Mouse (Mus musculus): ENCODE data around the gene Cdk9. TPM values are rescaled to one million over a fixed set of nuclear protein-coding genes. Genes with fewer than 3 reads are reported as not detected.

The Cdk9 gene
- 10 to 100 TPM; 48.2 to 76.9 TPM for polyA plus RNA-seq (2012; fragmentation: generic; extraction: Trizol)

GRCm38 (mm10) chr2:32712934-32713817, at the start of gene Cdk9:
Gene Cdk9, minus strand, starts transcription at chr2:32713076.

DNA sequence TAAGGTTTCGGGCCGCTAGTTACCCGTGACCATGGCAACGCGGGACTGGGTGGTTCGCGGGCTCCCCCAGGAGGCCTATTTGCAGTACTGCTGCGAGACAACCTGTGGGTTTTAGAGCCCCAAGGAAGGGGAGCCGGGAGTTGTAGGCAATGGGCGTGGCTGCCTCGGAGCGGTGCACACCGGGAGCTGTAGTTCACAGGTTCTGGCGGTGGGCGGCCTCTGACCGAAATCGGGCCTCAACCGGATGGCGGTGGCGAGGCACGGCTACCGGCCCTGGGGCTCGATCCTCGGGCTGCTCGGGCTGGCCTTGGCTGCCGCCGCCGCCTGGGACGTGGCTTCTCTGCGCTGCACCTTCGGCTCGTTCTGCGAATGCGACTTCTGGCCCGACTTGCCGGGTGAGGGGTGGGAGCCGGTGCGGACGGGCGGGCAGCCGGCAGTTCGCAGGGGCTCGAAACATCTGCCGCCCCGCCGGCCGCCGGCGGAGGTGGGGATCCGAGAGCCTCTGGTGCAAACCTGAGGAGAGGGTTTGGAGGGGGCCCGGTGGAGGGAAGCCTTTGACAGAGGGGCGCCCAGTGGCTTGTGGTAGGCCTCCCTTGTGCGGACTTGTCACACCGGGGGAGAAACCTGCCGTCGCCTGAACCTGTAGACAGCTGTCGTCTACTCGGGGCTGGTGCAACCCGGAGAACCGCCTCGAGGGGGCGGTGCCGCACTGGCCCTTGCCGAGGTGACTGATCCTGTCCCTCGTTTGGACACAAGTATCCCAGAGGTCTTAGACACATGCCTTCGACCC, 44.4 kb upstream of the Cdk9 start, which contains the start of gene Tor2a:
Gene Tor2a (plus strand): TSS at position 179 of the 790 bp plus-strand sequence.

GRCm38 (mm10) chr2:32740916-32741272, 28.0 kb upstream of the Cdk9 start, which contains the start of gene 6330409D20Rik:
Gene 6330409D20Rik, minus strand, starts transcription at chr2:32741016.

GRCm38 (mm10) chr2:32720681-32721229, 7.9 kb upstream of the Cdk9 start, which contains the start of gene Sh2d3c:
Gene Sh2d3c, plus strand, starts transcription at chr2:32721055.

GRCm38 (mm10) chr2:32704021-32704421, 8.9 kb downstream of the Cdk9 start, which contains the start of gene Fpgs:
Gene Fpgs, minus strand, starts transcription at chr2:32704145.

Other genes with a start within 250 kb of the Cdk9 start
- 10 to 100 TPM in 1 of 2 experiments, 1 to 10 TPM in 1; 1.3 to 21.5 TPM for gene Fam102a, start 177.7 kb downstream of the Cdk9 start, polyA plus RNA-seq (2012; fragmentation: generic; extraction: Trizol)
- gene Dpm2, start 142.2 kb downstream of the Cdk9 start, polyA plus RNA-seq (2012; fragmentation: generic; extraction: Trizol): 10 to 100 TPM; 67.1 to 95.0 TPM
- gene Pip5kl1, start 138.3 kb downstream of the Cdk9 start, polyA plus RNA-seq (2012; fragmentation: generic; extraction: Trizol): under 1 TPM in 1 of 2 experiments, not detected in 1; 0.11 TPM
- gene 9430097D07Rik, start 137.4 kb downstream of the Cdk9 start, polyA plus RNA-seq (2012; fragmentation: generic; extraction: Trizol): under 1 TPM; 0.04 to 0.06 TPM
- gene St6galnac4, start 126.0 kb downstream of the Cdk9 start, polyA plus RNA-seq (2012; fragmentation: generic; extraction: Trizol): 10 to 100 TPM; 23.5 to 26.1 TPM
- gene St6galnac6, start 113.4 kb downstream of the Cdk9 start, polyA plus RNA-seq (2012; fragmentation: generic; extraction: Trizol): 10 to 100 TPM; 34.3 to 60.3 TPM
- gene Ak1, start 91.3 kb downstream of the Cdk9 start, polyA plus RNA-seq (2012; fragmentation: generic; extraction: Trizol): 100 to 1,000 TPM in 1 of 2 experiments, 10 to 100 TPM in 1; 96.3 to 173 TPM
- 1 to 10 TPM; 2.5 to 6.9 TPM for gene Eng, start 66.5 kb downstream of the Cdk9 start, polyA plus RNA-seq (2012; fragmentation: generic; extraction: Trizol)
- gene Fpgs, start 8.9 kb downstream of the Cdk9 start, polyA plus RNA-seq (2012; fragmentation: generic; extraction: Trizol): 10 to 100 TPM; 19.7 to 19.9 TPM
- 10 to 100 TPM in 1 of 2 experiments, under 1 TPM in 1; 0.83 to 15.9 TPM for gene Sh2d3c, start 8.0 kb upstream of the Cdk9 start, polyA plus RNA-seq (2012; fragmentation: generic; extraction: Trizol)
- gene 6330409D20Rik, start 27.9 kb upstream of the Cdk9 start, polyA plus RNA-seq (2012; fragmentation: generic; extraction: Trizol): under 1 TPM in 1 of 2 experiments, not detected in 1; 0.31 TPM
- 10 to 100 TPM; 20.9 to 46.0 TPM for gene Tor2a, start 44.2 kb upstream of the Cdk9 start, polyA plus RNA-seq (2012; fragmentation: generic; extraction: Trizol)
- under 1 TPM; 0.04 to 0.38 TPM for gene Ttc16, start 62.6 kb upstream of the Cdk9 start, polyA plus RNA-seq (2012; fragmentation: generic; extraction: Trizol)
- gene Ptrh1, start 62.7 kb upstream of the Cdk9 start, polyA plus RNA-seq (2012; fragmentation: generic; extraction: Trizol): 100 to 1,000 TPM in 1 of 2 experiments, 10 to 100 TPM in 1; 25.5 to 106 TPM
- gene Cfap157, start 71.4 kb upstream of the Cdk9 start, polyA plus RNA-seq (2012; fragmentation: generic; extraction: Trizol): under 1 TPM; 0.42 to 0.48 TPM
- gene Stxbp1, start 134.2 kb upstream of the Cdk9 start, polyA plus RNA-seq (2012; fragmentation: generic; extraction: Trizol): 10 to 100 TPM; 11.8 to 23.7 TPM
- 100 to 1,000 TPM; 154 to 177 TPM for gene Fam129b, start 163.0 kb upstream of the Cdk9 start, polyA plus RNA-seq (2012; fragmentation: generic; extraction: Trizol)
- 1,000 to 10,000 TPM; 3,072 to 3,868 TPM for gene Rpl12, start 248.5 kb upstream of the Cdk9 start, polyA plus RNA-seq (2012; fragmentation: generic; extraction: Trizol)
- gene Lrsam1, start 248.5 kb upstream of the Cdk9 start, polyA plus RNA-seq (2012; fragmentation: generic; extraction: Trizol): 10 to 100 TPM in 1 of 2 experiments, 1 to 10 TPM in 1; 3.3 to 13.3 TPM